Mouse (Mus musculus) bone marrow, adult 2 months (tissue): Measurements from ENCODE around the gene Cdk14.

Source experiments
- CTCF ChIP-seq: fragments of 200-500 bp; IDR thresholded peaks from 2 replicates; pipeline ENCODE4 v1.5.1; 2011; ENCODE audit warnings: low read length, control low read depth; ENCODE audit not compliant: control insufficient read depth, insufficient read depth
- POLR2A ChIP-seq: fragments of 200-500 bp; IDR thresholded peaks from 2 replicates; pipeline ENCODE4 v1.6.1; 2011; ENCODE audit warnings: low read depth, mild to moderate bottlenecking, control low read depth, low read length, borderline replicate concordance; ENCODE audit not compliant: control insufficient read depth

GRCm38 (mm10) chr5:4834819-4835480 lies 585.2 kb downstream of the Cdk14 start:
- TF ChIP-seq CTCF, result no peak
- no peak for TF ChIP-seq POLR2A
